Mouse (Mus musculus): Measurements from ENCODE around the gene Dusp7. TPM values are rescaled to one million over a fixed set of nuclear protein-coding genes. Genes with fewer than 3 reads are reported as not detected.

The Dusp7 gene
- polyA plus RNA-seq, 1 experiment from 2014 or later: 9.4 TPM

- Histone ChIP-seq H3K4me1 (replicated peaks) (peaks cover 13% of the 10 kb centered on the region), H3K27me3 (no peaks in the 10 kb centered on the region), H3K27ac (peak overlapping the region; percentile 5; the same call in 1 of the 2 replicates), H3K4me3 (replicated peaks) (no peak overlapping the region), H3K9ac (replicated peaks) (no peak overlapping the region), H3K9me3 (no peaks in the 10 kb centered on the region), H3K4me2 (replicated peaks) (no peak overlapping the region), H3K36me3 (no peaks in the 10 kb centered on the region)
- ATAC-seq: no peak
These were observed 12.5 kb upstream of the Dusp7 start for GRCm38 (mm10) chr9:106355975-106356286.

- WGBS: 73% methylated on average over 10 of the region's 10 CpGs
- peaks cover 13% of the 10 kb centered on the region for H3K4me1 ChIP-seq (replicated peaks)
- no peak overlapping the region for H3K4me3 ChIP-seq (replicated peaks)
- ATAC-seq: no peak
- no peak overlapping the region for H3K9ac ChIP-seq (replicated peaks)
- no peaks in the 10 kb centered on the region for H3K36me3 ChIP-seq
- peak overlapping the region; percentile 5; the same call in 1 of the 2 replicates for H3K27ac ChIP-seq
- H3K27me3 ChIP-seq: no peaks in the 10 kb centered on the region
- H3K4me2 ChIP-seq (replicated peaks): no peak overlapping the region
- H3K9me3 ChIP-seq: no peaks in the 10 kb centered on the region
These were observed 12.0 kb upstream of the Dusp7 start for GRCm38 (mm10) chr9:106356323-106356844.

GRCm38 (mm10) chr9:106357167-106357566 is 11.3 kb upstream of the Dusp7 start:
- Histone ChIP-seq H3K36me3 (no peaks in the 10 kb centered on the region), H3K4me1 (replicated peaks) (peaks cover 13% of the 10 kb centered on the region), H3K27ac (no peak overlapping the region), H3K9ac (replicated peaks) (no peak overlapping the region), H3K4me2 (replicated peaks) (no peak overlapping the region), H3K4me3 (replicated peaks) (no peak overlapping the region), H3K9me3 (no peaks in the 10 kb centered on the region), H3K27me3 (no peaks in the 10 kb centered on the region)
- no peak for ATAC-seq
- WGBS: 89% methylated on average over 3 of the region's 3 CpGs

GRCm38 (mm10) chr9:106359297-106359696 is 9.1 kb upstream of the Dusp7 start:
- ATAC-seq: no peak
- Histone ChIP-seq H3K27me3 (no peaks in the 10 kb centered on the region), H3K36me3 (no peaks in the 10 kb centered on the region), H3K9ac (replicated peaks) (no peak overlapping the region), H3K27ac (no peak overlapping the region), H3K9me3 (no peaks in the 10 kb centered on the region), H3K4me1 (replicated peaks) (peaks cover 13% of the 10 kb centered on the region), H3K4me3 (replicated peaks) (no peak overlapping the region), H3K4me2 (replicated peaks) (no peak overlapping the region)
- 51% methylated on average over 6 of the region's 6 CpGs for WGBS

GRCm38 (mm10) chr9:106361140-106361539 is 7.3 kb upstream of the Dusp7 start:
- H3K4me1 ChIP-seq (replicated peaks): peaks cover 8% of the 10 kb centered on the region
- H3K9me3 ChIP-seq: no peaks in the 10 kb centered on the region
- no peak for ATAC-seq
- H3K27ac ChIP-seq: no peak overlapping the region
- peaks cover 2% of the 10 kb centered on the region; the same call in 1 of the 2 replicates for H3K27me3 ChIP-seq
- no peak overlapping the region for H3K4me2 ChIP-seq (replicated peaks)
- H3K4me3 ChIP-seq (replicated peaks): no peak overlapping the region
- no peak overlapping the region for H3K9ac ChIP-seq (replicated peaks)
- no peaks in the 10 kb centered on the region for H3K36me3 ChIP-seq
- WGBS: 86% methylated on average over 6 of the region's 6 CpGs

GRCm38 (mm10) chr9:106365333-106365732 is 3.1 kb upstream of the Dusp7 start:
- ATAC-seq: no peak
- no peaks in the 10 kb centered on the region for H3K36me3 ChIP-seq
- WGBS: 88% methylated on average over 7 of the region's 7 CpGs
- no peak overlapping the region for H3K4me2 ChIP-seq (replicated peaks)
- no peak overlapping the region for H3K27ac ChIP-seq
- no peaks in the 10 kb centered on the region for H3K9me3 ChIP-seq
- H3K4me1 ChIP-seq (replicated peaks): peaks cover 21% of the 10 kb centered on the region
- H3K27me3 ChIP-seq: peaks cover 7% of the 10 kb centered on the region; the same call in 1 of the 2 replicates
- no peak overlapping the region for H3K4me3 ChIP-seq (replicated peaks)
- no peak overlapping the region for H3K9ac ChIP-seq (replicated peaks)

- Histone ChIP-seq H3K4me3 (replicated peaks) (no peak overlapping the region), H3K4me2 (replicated peaks) (no peak overlapping the region), H3K27me3 (peaks cover 7% of the 10 kb centered on the region; the same call in 1 of the 2 replicates), H3K4me1 (replicated peaks) (peaks cover 30% of the 10 kb centered on the region), H3K9ac (replicated peaks) (no peak overlapping the region), H3K9me3 (no peaks in the 10 kb centered on the region), H3K27ac (no peak overlapping the region), H3K36me3 (peaks cover 5% of the 10 kb centered on the region)
- WGBS: 38% methylated on average over 1 of the region's 1 CpGs
- ATAC-seq: no peak
These were observed 2.2 kb upstream of the Dusp7 start for GRCm38 (mm10) chr9:106366188-106366587.

- Histone ChIP-seq H3K9me3 (no peaks in the 10 kb centered on the region), H3K36me3 (peaks cover 14% of the 10 kb centered on the region), H3K27ac (peak overlapping the region; percentile 69; the same call in 1 of the 2 replicates), H3K4me3 (replicated peaks) (peak overlapping the region; percentile 90), H3K27me3 (peaks cover 7% of the 10 kb centered on the region; the same call in 1 of the 2 replicates), H3K4me1 (replicated peaks) (peaks cover 38% of the 10 kb centered on the region), H3K4me2 (replicated peaks) (peak overlapping the region; percentile 91), H3K9ac (replicated peaks) (peak overlapping the region; percentile 70)
- peak; percentile 1; the same call in 1 of the 2 replicates for ATAC-seq
- WGBS: 19% methylated on average over 5 of the region's 5 CpGs
These were observed 1.4 kb upstream of the Dusp7 start for GRCm38 (mm10) chr9:106367001-106367400.

GRCm38 (mm10) chr9:106367592-106368111 is 780 bp upstream of the Dusp7 start:
- WGBS: under 1% methylated on average over 36 of the region's 36 CpGs
- Histone ChIP-seq H3K4me2 (replicated peaks) (peak overlapping the region; percentile 91), H3K36me3 (peaks cover 18% of the 10 kb centered on the region), H3K27me3 (peaks cover 7% of the 10 kb centered on the region; the same call in 1 of the 2 replicates), H3K4me3 (replicated peaks) (peak overlapping the region; percentile 90), H3K27ac (peak overlapping the region; percentile 98), H3K4me1 (replicated peaks) (peaks cover 44% of the 10 kb centered on the region), H3K9me3 (no peaks in the 10 kb centered on the region), H3K9ac (replicated peaks) (peak overlapping the region; percentile 96)
- ATAC-seq: peak; percentile 91

- peaks cover 31% of the 10 kb centered on the region for H3K36me3 ChIP-seq
- peak; percentile 22 for ATAC-seq
- peak overlapping the region; percentile 91 for H3K4me2 ChIP-seq (replicated peaks)
- under 1% methylated on average over 46 of the region's 72 CpGs for WGBS
- H3K27me3 ChIP-seq: peaks cover 7% of the 10 kb centered on the region; the same call in 1 of the 2 replicates
- no peaks in the 10 kb centered on the region for H3K9me3 ChIP-seq
- peak overlapping the region; percentile 90 for H3K4me3 ChIP-seq (replicated peaks)
- H3K9ac ChIP-seq (replicated peaks): peak overlapping the region; percentile 96
- H3K4me1 ChIP-seq (replicated peaks): peaks cover 48% of the 10 kb centered on the region
- H3K27ac ChIP-seq: peak overlapping the region; percentile 98
These were observed 534 bp downstream of the Dusp7 start for GRCm38 (mm10) chr9:106368831-106369501.

- Histone ChIP-seq H3K4me2 (replicated peaks) (peak overlapping the region; percentile 91), H3K27me3 (peaks cover 7% of the 10 kb centered on the region; the same call in 1 of the 2 replicates), H3K27ac (peak overlapping the region; percentile 98), H3K9me3 (no peaks in the 10 kb centered on the region), H3K36me3 (peaks cover 38% of the 10 kb centered on the region), H3K9ac (replicated peaks) (peak overlapping the region; percentile 96), H3K4me1 (replicated peaks) (peaks cover 48% of the 10 kb centered on the region), H3K4me3 (replicated peaks) (peak overlapping the region; percentile 90)
- 7% methylated on average over 11 of the region's 11 CpGs for WGBS
- no peak for ATAC-seq
These were observed 1.5 kb downstream of the Dusp7 start for GRCm38 (mm10) chr9:106369801-106370485.

Data from midbrain, embryonic 13.5 days (tissue).